Mouse (Mus musculus) kidney, embryonic 15.5 days (tissue): ENCODE measurements around the gene Mbd3. TPM values are rescaled to one million over a fixed set of nuclear protein-coding genes. Genes with fewer than 3 reads are reported as not detected.

Experiments used
- ATAC-seq: fragments of 200-750 bp; cut with Nextera tagmentation; replicated peaks from 2 replicates; pipeline ENCODE4 v1.8.0; 2017; ENCODE audit warnings: moderate TSS enrichment; ENCODE audit not compliant: low FRiP score
- H3K27ac ChIP-seq: fragments of 300-500 bp; sonication (generic); 2 replicates; pipeline ENCODE4 v1.5.1; 2015; ENCODE audit warnings: mild to moderate bottlenecking, inconsistent platforms
- H3K27me3 ChIP-seq: fragments of 300-500 bp; sonication (generic); 2 replicates; pipeline ENCODE4 v1.6.1; 2015; ENCODE audit warnings: inconsistent platforms
- H3K36me3 ChIP-seq: fragments of 300-500 bp; sonication (generic); 2 replicates; pipeline ENCODE4 v1.6.1; 2015; ENCODE audit warnings: inconsistent platforms
- H3K4me1 ChIP-seq: fragments of 300-500 bp; sonication (generic); 2 replicates; pipeline ENCODE4 v1.6.1; 2015; ENCODE audit warnings: inconsistent platforms
- H3K4me2 ChIP-seq: fragments of 300-500 bp; sonication (generic); 2 replicates; pipeline ENCODE4 v1.6.1; 2015; ENCODE audit warnings: moderate library complexity, mild to moderate bottlenecking, inconsistent platforms
- H3K4me3 ChIP-seq: fragments of 300-500 bp; sonication (generic); replicated peaks from 2 replicates; pipeline ENCODE4 v1.5.1; 2015; ENCODE audit warnings: mild to moderate bottlenecking, inconsistent platforms
- H3K9ac ChIP-seq: fragments of 300-500 bp; sonication (generic); 2 replicates; pipeline ENCODE4 v1.6.1; 2015; ENCODE audit warnings: mild to moderate bottlenecking, inconsistent platforms
- H3K9me3 ChIP-seq: fragments of 300-500 bp; sonication (generic); replicated peaks from 2 replicates; pipeline ENCODE4 v1.6.1; 2016; ENCODE audit warnings: inconsistent platforms
- WGBS: fragments of 180-500 bp; shearing (Covaris S2); methylation state at CpG from one replicate; pipeline ENCODE4 v1.1.7; 2015; ENCODE audit warnings: mixed read lengths; 5-methylcytosine and 5-hydroxymethylcytosine counted together
- polyA plus RNA-seq: library from polyadenylated mRNA; unstranded; fragments of >200 nt; fragmentation: Nextera tagmentation; extraction: Ambion mirVana; gene quantifications from 2 replicates; pipeline ENCODE4 v1.2.1, GENCODE M21; 2015

Mbd3 gene
- polyA plus RNA-seq, 1 experiment from 2014 or later: 283 TPM

DNA sequence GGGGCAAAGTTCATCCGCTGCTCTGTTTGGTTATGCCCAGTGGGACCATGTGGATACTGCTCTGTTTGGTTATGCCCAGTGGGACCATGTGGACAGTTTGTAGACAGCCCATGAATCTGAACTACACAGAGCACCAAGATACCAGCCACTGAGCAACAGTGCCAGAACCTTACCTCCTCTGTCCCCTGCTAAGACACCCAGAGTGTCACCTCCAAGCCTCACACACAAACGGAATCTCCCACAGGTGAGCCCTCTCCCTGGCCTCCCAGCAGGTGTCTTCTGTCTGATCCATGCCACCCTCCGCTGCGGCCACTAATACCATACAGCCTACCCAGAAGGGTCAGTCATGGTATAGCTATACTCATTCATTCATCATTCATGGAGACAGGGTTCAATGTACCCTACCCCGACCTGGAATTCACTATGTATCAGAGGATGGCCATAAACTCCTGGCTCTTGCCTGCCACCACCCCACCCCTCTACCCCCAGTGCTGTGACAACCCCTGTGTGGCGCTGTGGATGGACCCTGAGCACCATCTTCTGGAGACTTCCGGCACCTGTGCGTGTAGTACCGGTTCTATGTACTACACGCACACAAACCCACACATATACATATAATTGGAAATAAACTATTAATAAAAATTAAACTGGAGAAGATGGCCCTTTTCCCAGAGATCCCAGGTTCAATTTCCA lies 6.3 kb upstream of the Mbd3 start:
- Histone ChIP-seq H3K4me2 (peak overlapping the region; percentile 89), H3K9ac (peak overlapping the region; percentile 91), H3K9me3 (no peaks in the 10 kb centered on the region), H3K27ac (no peak overlapping the region), H3K27me3 (no peaks in the 10 kb centered on the region), H3K36me3 (peaks cover 60% of the 10 kb centered on the region), H3K4me3 (peak overlapping the region; percentile 96), H3K4me1 (peaks cover 38% of the 10 kb centered on the region)
- no peak for ATAC-seq
- WGBS: 48% methylated on average over 10 of the region's 10 CpGs

- Histone ChIP-seq H3K4me2 (no peak overlapping the region), H3K36me3 (peaks cover 39% of the 10 kb centered on the region), H3K9me3 (no peaks in the 10 kb centered on the region), H3K27ac (no peak overlapping the region), H3K4me3 (no peak overlapping the region), H3K9ac (no peak overlapping the region), H3K4me1 (peaks cover 44% of the 10 kb centered on the region), H3K27me3 (no peaks in the 10 kb centered on the region)
- ATAC-seq: no peak
- WGBS: 95% methylated on average over 4 of the region's 4 CpGs
These were observed 3.8 kb upstream of the Mbd3 start for GRCm38 (mm10) chr10:80403044-80403692.

DNA sequence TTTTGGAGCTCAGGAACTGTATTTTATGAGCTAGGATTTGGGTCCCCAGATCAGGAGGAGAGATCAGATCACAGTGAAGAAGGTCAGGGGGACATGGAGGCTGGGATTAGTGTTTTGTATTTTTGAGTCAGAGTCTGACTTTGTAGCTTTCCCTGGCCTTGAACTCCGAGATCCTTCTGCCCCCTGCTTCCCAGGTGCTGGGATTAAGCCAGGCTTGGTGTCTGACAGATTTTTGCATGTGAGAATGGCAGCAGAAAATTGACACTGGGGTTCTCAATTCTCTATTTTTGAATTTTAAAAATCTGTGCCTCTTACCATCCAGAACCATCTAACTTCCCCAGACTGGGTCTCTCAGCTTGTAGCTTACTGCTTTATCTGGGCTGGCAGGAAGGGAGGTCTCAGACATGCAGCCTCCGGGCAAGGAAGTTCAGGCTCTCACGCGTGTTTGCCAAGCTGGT lies 1.4 kb upstream of the Mbd3 start:
- Histone ChIP-seq H3K4me3 (peak overlapping the region; percentile 85), H3K27ac (peak overlapping the region; percentile 100), H3K4me1 (peaks cover 48% of the 10 kb centered on the region), H3K9ac (peak overlapping the region; percentile 57), H3K27me3 (no peaks in the 10 kb centered on the region), H3K4me2 (peak overlapping the region; percentile 86), H3K9me3 (no peaks in the 10 kb centered on the region), H3K36me3 (peaks cover 53% of the 10 kb centered on the region)
- WGBS: 71% methylated on average over 4 of the region's 4 CpGs
- no peak for ATAC-seq

DNA sequence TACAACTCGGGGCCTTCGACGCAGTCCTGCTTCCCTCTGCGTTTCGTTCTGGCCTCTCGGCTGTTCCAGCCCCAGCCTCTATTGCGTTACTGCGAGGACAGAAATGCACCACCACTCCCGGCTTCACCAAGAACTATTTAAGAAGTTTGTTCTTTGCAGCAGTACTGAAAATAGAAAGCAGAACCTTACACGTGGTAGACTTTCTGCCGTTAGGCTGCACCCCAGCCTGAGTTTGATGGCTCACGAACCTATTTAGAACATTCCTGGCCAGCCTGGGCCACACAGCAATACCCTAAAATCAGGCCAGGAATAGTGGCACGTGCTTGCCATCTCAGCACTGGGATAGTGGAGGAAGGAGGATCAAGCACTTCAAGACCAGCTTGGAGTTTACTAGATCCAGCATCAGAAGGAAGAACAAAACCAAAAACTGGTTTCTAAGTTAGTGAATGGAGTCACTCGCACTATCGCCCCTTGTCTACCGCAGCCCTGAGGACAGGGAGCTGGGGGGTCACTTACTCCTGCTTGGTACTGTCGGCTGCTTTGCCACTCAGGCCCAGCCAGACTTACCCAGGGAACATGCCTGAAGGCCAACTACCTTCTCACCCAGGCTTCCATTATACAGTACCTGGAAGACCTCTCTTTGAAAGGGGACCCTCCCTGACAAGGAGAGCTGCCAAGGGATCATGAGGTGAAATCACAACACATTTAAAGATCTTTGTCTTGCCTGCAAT lies 788 bp upstream of the Mbd3 start:
- Histone ChIP-seq H3K4me3 (peak overlapping the region; percentile 85), H3K27ac (peak overlapping the region; percentile 100), H3K9me3 (no peaks in the 10 kb centered on the region), H3K36me3 (peaks cover 59% of the 10 kb centered on the region), H3K4me2 (peak overlapping the region; percentile 86), H3K27me3 (no peaks in the 10 kb centered on the region), H3K9ac (peak overlapping the region; percentile 57), H3K4me1 (peaks cover 42% of the 10 kb centered on the region)
- WGBS: 11% methylated on average over 17 of the region's 17 CpGs
- no peak for ATAC-seq

- H3K9me3 ChIP-seq: no peaks in the 10 kb centered on the region
- under 1% methylated on average over 59 of the region's 59 CpGs for WGBS
- H3K4me1 ChIP-seq: peaks cover 33% of the 10 kb centered on the region
- H3K36me3 ChIP-seq: peaks cover 65% of the 10 kb centered on the region
- peak overlapping the region; percentile 85 for H3K4me3 ChIP-seq
- no peaks in the 10 kb centered on the region for H3K27me3 ChIP-seq
- peak overlapping the region; percentile 95 for H3K9ac ChIP-seq
- H3K27ac ChIP-seq: peak overlapping the region; percentile 100
- peak; percentile 88 for ATAC-seq
- H3K4me2 ChIP-seq: peak overlapping the region; percentile 86
These were observed 595 bp downstream of the Mbd3 start for GRCm38 (mm10) chr10:80398719-80399190.

DNA sequence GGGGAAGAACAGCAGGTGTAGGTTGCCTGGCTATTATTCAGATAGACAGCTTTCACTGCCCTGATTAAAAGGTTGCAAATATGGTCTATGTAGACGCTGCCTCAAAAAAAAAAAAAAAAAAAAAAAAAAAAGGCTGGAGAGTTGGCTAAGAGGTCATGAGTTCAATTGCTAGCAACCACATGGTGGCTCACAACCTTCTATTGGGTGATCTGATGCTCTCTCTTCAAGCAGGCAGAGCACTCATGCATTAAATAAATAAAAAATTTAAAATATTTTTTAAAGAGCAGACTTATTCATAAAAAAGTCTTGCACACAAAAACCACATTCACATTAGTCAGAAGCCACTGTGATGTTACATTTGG lies 1.2 kb downstream of the Mbd3 start:
- peak overlapping the region; percentile 95 for H3K9ac ChIP-seq
- H3K4me3 ChIP-seq: peak overlapping the region; percentile 85
- H3K27me3 ChIP-seq: no peaks in the 10 kb centered on the region
- WGBS: 0% methylated on average over 1 of the region's 1 CpGs
- H3K36me3 ChIP-seq: peaks cover 65% of the 10 kb centered on the region
- H3K4me2 ChIP-seq: peak overlapping the region; percentile 86
- no peaks in the 10 kb centered on the region for H3K9me3 ChIP-seq
- peak overlapping the region; percentile 100 for H3K27ac ChIP-seq
- peaks cover 33% of the 10 kb centered on the region for H3K4me1 ChIP-seq
- ATAC-seq: no peak

DNA sequence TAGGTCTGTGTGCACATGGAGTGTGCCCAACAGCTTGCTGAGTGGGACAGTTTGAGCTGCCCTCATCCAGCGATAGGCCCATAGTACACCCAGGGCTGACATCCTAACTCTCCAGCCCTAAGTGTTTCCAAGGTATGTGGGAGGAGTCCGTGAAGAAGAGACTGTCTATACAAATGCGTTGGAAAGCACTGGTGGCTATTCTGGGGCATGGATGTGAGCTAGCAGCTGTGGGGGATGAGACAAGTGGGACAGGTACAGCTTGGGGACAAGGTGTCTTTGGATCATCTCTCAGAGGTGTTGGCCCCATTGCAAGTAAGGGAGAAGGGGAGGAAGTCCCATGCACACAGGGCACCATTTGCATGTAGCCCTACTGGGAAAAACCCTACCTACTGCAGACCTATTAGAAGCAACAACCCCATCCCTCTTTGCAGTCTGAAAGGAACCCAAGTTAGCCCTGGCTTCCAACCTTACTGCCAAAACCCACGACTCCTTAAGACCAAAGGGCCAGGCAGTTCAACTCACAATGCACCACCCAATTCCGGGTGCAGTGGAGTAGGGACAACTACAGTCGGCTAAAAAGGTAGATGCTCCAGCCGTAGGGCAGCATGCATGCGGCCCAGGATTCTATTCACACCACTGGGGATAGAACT lies 1.7 kb downstream of the Mbd3 start:
- peak overlapping the region; percentile 100 for H3K27ac ChIP-seq
- ATAC-seq: no peak
- peaks cover 65% of the 10 kb centered on the region for H3K36me3 ChIP-seq
- 40% methylated on average over 8 of the region's 8 CpGs for WGBS
- peak overlapping the region; percentile 95 for H3K9ac ChIP-seq
- peaks cover 33% of the 10 kb centered on the region for H3K4me1 ChIP-seq
- H3K4me3 ChIP-seq: peak overlapping the region; percentile 85
- H3K4me2 ChIP-seq: peak overlapping the region; percentile 86
- no peaks in the 10 kb centered on the region for H3K27me3 ChIP-seq
- no peaks in the 10 kb centered on the region for H3K9me3 ChIP-seq

- H3K36me3 ChIP-seq: peaks cover 65% of the 10 kb centered on the region
- no peak for ATAC-seq
- peak overlapping the region; percentile 86 for H3K4me2 ChIP-seq
- H3K4me1 ChIP-seq: peaks cover 33% of the 10 kb centered on the region
- H3K9me3 ChIP-seq: no peaks in the 10 kb centered on the region
- WGBS: 87% methylated on average over 11 of the region's 11 CpGs
- no peaks in the 10 kb centered on the region for H3K27me3 ChIP-seq
- H3K9ac ChIP-seq: peak overlapping the region; percentile 95
- peak overlapping the region; percentile 100; the same call in 1 of the 2 replicates for H3K27ac ChIP-seq
- peak overlapping the region; percentile 85 for H3K4me3 ChIP-seq
These were observed 2.4 kb downstream of the Mbd3 start for GRCm38 (mm10) chr10:80396822-80397523.

GRCm38 (mm10) chr10:80395025-80395627 lies 4.2 kb downstream of the Mbd3 start:
- H3K4me3 ChIP-seq: no peak overlapping the region
- peaks cover 24% of the 10 kb centered on the region for H3K4me1 ChIP-seq
- ATAC-seq: no peak
- H3K9me3 ChIP-seq: no peaks in the 10 kb centered on the region
- no peak overlapping the region for H3K27ac ChIP-seq
- H3K36me3 ChIP-seq: peaks cover 70% of the 10 kb centered on the region
- no peak overlapping the region for H3K4me2 ChIP-seq
- no peak overlapping the region for H3K9ac ChIP-seq
- 92% methylated on average over 35 of the region's 35 CpGs for WGBS
- no peaks in the 10 kb centered on the region for H3K27me3 ChIP-seq

GRCm38 (mm10) chr10:80392687-80393086 lies 6.7 kb downstream of the Mbd3 start:
- 88% methylated on average over 5 of the region's 5 CpGs for WGBS
- Histone ChIP-seq H3K36me3 (peaks cover 73% of the 10 kb centered on the region), H3K4me1 (peaks cover 31% of the 10 kb centered on the region), H3K9me3 (no peaks in the 10 kb centered on the region), H3K27ac (no peak overlapping the region), H3K4me3 (no peak overlapping the region), H3K27me3 (no peaks in the 10 kb centered on the region), H3K9ac (no peak overlapping the region), H3K4me2 (no peak overlapping the region)
- no peak for ATAC-seq

DNA sequence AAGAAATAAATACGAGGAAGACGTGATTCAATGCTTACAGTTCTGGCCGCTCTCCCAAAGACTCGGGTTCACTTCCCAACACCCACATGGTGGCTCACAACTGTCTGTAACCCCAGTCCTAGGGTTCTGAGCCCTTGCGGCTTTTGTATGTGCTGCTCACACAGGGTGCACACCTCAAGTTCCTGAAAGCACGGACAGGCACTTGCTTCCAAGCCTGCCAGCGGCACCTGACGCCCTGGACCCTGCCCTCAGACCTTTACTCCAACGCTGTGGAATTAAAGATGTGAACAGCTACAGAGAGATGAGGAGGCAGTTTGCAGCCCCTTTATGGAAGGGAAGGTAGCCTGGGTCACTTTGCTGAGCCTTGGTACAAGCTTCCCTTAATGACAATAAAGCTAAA lies 8.7 kb downstream of the Mbd3 start:
- 83% methylated on average over 9 of the region's 9 CpGs for WGBS
- Histone ChIP-seq H3K27ac (no peak overlapping the region), H3K4me3 (no peak overlapping the region), H3K9ac (no peak overlapping the region), H3K9me3 (no peaks in the 10 kb centered on the region), H3K4me2 (no peak overlapping the region), H3K4me1 (peaks cover 21% of the 10 kb centered on the region), H3K36me3 (peaks cover 59% of the 10 kb centered on the region), H3K27me3 (no peaks in the 10 kb centered on the region)
- ATAC-seq: no peak
